Mouse (Mus musculus): ENCODE results near the gene Amelx.

Amelx gene

GRCm38 (mm10) chrX:169187100-169187499, at the start of gene Amelx:
TSS of gene Amelx (minus strand) at chrX:169187200.
- no peak for DNase-seq (ENCODE audit: low spot score)

DNA sequence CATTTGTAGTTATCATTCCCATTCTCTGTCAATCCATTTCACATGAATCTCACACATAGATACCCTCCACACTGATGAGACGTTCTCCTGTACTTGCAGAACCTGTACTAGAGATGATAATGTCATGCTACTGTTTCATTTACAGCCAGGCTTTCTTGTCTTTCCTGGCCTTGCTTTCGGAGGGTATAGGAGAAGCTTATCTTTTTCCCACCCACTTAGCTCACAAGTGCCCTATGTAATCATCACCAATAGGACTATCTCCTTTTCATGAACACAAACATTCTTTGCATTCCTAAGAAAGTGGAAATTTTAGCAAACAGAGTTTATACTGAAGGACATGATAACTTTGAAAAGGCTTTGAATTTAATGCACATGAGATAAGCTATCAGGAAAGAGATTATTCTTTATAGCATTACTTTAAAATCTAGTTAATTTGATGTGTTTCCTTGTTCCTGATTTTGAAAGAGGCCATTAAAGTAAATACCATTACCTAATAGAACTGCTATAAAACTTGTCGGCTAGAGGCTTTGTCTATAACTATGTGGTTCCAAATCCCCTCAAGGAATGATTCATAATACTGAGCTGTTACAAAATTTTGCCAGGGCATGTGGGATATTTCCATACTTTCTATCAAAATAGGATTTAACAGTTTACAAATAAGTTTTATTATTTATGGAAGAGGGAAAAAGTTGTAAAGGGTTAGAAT, 35.5 kb upstream of the Amelx start:
- no peak for DNase-seq (ENCODE audit: low spot score)

GRCm38 (mm10) chrX:169220064-169220463, 33.1 kb upstream of the Amelx start:
- no peak for DNase-seq (ENCODE audit: low spot score)

DNA sequence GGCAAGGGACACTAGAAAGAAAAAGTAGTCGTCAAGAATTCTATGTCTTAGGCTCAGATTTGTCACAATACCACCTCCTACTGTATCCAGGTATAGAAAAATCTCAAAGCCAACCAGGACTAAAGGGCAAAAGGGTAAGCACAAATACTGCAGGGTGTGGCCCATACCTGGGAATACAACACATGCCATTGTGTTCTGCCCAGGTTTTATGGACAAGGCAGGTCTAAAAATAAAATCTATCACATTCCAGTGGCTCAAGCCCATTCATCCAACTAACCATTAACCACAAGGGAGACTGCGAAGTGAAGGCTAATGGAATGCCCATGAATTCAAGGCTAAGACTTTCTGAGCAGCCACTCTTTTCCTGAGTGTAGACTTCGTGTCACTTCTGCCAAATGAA, 23.0 kb upstream of the Amelx start:
- no peak for DNase-seq (ENCODE audit: low spot score)

DNA sequence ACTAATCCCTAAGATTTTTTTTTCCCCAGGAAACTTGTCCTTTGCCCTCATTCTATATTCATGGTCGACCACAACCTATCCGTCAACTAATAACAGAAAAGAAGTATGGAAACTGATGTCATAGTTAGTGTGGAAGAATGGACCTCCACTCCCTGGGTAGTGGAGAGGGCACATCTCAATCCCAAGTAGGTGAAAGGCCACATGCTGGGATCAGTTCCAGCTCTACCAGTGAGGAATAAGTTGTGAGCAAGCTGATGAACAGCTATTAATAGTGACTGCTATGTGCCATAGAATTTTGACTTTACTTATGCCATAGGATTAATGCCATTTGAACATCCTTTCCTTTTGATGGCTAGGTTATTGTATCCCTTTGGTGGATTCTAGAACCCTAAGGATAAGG, 8.4 kb downstream of the Amelx start:
- no peak for DNase-seq (ENCODE audit: low spot score)

GRCm38 (mm10) chrX:169173796-169174195, 13.2 kb downstream of the Amelx start:
- no peak for DNase-seq (ENCODE audit: low spot score)

DNA sequence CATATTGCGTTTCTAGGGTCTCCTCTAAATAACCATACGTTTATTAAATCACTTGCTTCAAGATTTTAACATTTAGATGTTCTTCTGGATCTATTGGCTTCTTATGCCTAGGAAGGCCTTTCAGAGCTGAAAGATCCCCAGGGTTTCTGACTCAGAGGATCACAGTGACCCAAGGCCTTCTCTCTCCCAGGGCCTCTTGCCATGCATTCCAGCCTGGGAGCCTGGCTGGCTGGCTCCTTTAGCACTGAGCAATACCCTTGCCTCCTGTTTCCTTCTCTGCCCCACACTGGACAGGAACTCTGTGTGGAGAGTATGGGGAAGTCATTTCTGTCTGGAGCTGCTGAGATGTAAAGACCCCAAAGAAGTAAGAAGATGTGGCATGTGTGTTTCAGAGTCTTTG, 16.0 kb downstream of the Amelx start:
- DNase-seq (ENCODE audit: low spot score): no peak

DNA sequence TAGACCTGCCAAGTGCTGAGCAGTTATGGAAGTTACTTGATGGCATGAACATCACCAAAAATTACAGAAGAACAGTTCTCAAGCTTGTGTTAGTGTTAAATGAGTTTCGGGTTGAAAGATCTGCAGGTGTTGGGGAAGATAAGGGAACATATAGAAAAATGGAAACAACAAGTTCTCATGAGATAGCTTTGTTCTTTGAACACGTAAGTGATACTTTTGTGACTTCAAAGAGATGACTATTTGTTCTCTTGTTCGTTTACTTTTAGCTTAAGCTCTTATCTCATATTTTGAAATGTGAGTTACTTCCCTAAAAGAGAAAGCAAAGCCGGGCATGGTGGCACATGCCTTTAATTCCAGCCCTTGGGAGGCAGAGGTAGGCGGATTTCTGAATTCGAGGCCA, 28.6 kb downstream of the Amelx start:
- no peak for DNase-seq (ENCODE audit: low spot score)

- DNase-seq (ENCODE audit: low spot score): no peak
Measured at GRCm38 (mm10) chrX:169153805-169154204, 33.2 kb downstream of the Amelx start.

GRCm38 (mm10) chrX:169140467-169140866, 46.5 kb downstream of the Amelx start:
- no peak for DNase-seq (ENCODE audit: low spot score)

- no peak for DNase-seq (ENCODE audit: low spot score)
Measured at GRCm38 (mm10) chrX:169139758-169140157, 47.2 kb downstream of the Amelx start.
